Mouse (Mus musculus) ES-Bruce4 (cell line): ENCODE results near the gene Zfp456.
"Not testable (repeated sequence)": the region's sequence is repeated elsewhere in the genome, so short reads cannot be mapped to it uniquely, and the experiment has no call there.

Experiments
- CTCF ChIP-seq: IDR thresholded peaks from one replicate; pipeline ENCODE4 v1.8.1; 2011; ENCODE audit warnings: low read depth, low read length
- EP300 ChIP-seq: IDR thresholded peaks from 2 replicates; pipeline ENCODE4 v1.6.1; 2011; ENCODE audit warnings: low read depth, low read length; ENCODE audit not compliant: insufficient read depth
- POLR2A ChIP-seq: IDR thresholded peaks from one replicate; pipeline ENCODE4 v1.8.1; 2011; ENCODE audit warnings: low read length; ENCODE audit not compliant: insufficient read depth

DNA sequence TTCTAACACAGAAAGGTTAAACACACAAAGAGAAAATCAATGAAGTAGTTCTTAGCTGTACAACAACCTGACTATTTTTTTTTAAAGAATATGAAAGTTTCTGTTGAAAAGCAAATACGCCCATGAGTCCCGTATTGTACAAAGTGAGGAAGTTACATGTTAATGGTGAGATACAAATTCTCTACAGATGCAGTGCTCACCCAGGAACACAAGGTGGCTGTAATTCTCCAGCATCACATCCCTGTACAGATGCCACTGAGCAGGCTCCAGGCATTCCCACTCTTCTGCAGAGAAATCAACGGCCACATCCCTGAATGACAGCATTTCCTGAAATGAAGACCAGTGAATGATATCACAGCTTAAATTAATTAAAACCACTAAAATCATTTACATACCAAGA, 38.0 kb upstream of the Zfp456 start:
- not testable (repeated sequence) for TF ChIP-seq CTCF, EP300, POLR2A
